Mouse (Mus musculus): ENCODE measurements around the gene Best2. TPM values are rescaled to one million over a fixed set of nuclear protein-coding genes. Genes with fewer than 3 reads are reported as not detected.

Best2 gene
- total and polyA plus RNA-seq, 2 experiments from 2014 or later: not detected

DNA sequence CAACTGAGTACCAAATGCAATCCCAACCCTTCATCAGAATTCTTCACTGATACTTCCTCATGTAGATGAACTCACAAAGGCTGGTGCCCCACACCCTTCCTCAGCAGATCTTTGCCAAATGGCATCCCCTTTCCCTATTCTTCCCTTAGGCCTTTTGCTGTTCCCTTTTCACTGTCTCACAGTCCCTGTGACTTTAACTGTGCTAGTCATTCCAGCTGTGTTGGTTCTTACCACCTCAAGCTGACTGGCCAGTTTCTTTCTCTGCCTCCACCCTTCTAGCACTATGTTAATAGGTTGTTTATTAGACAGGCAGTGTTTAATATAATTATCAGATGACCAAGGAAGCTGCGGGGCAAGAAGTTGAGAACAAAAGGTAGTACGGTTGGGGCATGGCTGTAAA lies 45.7 kb downstream of the Best2 start:
- H3K9ac ChIP-seq (replicated peaks; ENCODE audit: low read depth, low read length): peak overlapping the region; percentile 84
- peak overlapping the region; percentile 68 for H3K4me3 ChIP-seq (ENCODE audit: low read depth, low read length)

DNA sequence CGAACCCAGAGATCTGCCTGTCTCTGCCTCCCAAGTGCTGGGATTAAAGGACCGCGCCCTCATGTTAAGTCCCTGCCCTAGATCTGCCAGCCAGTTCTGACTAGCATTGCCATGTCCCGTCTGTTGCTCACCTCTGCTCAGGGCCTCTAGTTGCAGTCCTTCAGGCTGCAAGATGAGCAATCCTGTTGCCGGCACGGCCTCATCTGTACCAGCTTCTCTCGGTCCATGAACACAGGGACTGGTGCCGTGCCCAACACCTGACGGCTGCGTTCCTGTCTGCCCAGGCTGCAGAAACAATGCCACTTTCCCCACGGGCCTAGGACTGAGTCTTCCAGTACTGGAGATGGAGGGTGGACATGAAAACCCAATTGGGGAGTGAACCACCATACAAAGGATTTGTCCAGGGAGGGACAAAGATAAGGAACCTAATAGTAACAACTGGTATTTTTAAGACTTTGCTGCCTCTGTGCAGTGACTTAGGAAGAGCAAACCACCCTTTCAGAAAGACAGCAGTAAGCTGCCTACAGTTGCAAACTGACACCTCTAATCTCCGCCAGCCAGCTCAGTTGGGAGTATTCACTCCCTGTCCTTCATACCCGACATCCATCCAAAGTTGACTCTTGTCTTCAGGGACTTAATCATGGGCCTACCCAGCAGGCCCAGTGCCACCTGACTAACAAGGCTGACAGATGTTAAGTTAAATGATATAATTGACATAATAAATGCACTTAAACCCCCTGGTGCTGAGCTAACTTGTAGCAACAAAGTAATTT lies 46.6 kb downstream of the Best2 start:
- no peaks in the 10 kb centered on the region for H3K9me3 ChIP-seq (replicated peaks; ENCODE audit: control insufficient read depth, low read length)
- TF ChIP-seq EP300 (IDR thresholded peaks at IDR 0.05; ENCODE audit: low read depth) (no peak), CTCF (IDR thresholded peaks at IDR 0.05; ENCODE audit: low read depth) (no peak)
- H3K9ac ChIP-seq (replicated peaks; ENCODE audit: low read depth, low read length): no peak overlapping the region
- no peak overlapping the region for H3K4me2 ChIP-seq (ENCODE audit: low read depth, low read length)
- no peaks in the 10 kb centered on the region for H3K27me3 ChIP-seq (ENCODE audit: control insufficient read depth, insufficient read depth, low read length)
- peaks cover 20% of the 10 kb centered on the region for H3K36me3 ChIP-seq (replicated peaks; ENCODE audit: control insufficient read depth, insufficient read depth, low read length)
- DNase-seq (ENCODE audit: low spot score) (no peak), ATAC-seq (ENCODE audit: insufficient read depth, low read depth) (no peak)
- WGBS: 86% methylated on average over 13 of the region's 13 CpGs
- H3K4me3 ChIP-seq (ENCODE audit: low read depth, low read length): no peak overlapping the region
- H3K4me1 ChIP-seq (ENCODE audit: control insufficient read depth, insufficient read depth): peaks cover 30% of the 10 kb centered on the region
- peak overlapping the region; percentile 24; the same call in 1 of the 2 replicates for H3K27ac ChIP-seq (ENCODE audit: low read depth)

More for the DNA sequence above, 45.7 kb downstream of the Best2 start:
- peak overlapping the region; percentile 77 for H3K4me2 ChIP-seq (ENCODE audit: low read depth, low read length)
- H3K4me1 ChIP-seq (ENCODE audit: control insufficient read depth, insufficient read depth): peaks cover 30% of the 10 kb centered on the region
- TF ChIP-seq CTCF (IDR thresholded peaks at IDR 0.05; ENCODE audit: low read depth): no peak
- TF ChIP-seq EP300 (IDR thresholded peaks at IDR 0.05; ENCODE audit: low read depth): no peak
- DNase-seq (ENCODE audit: low spot score) (peak; percentile 33), ATAC-seq (ENCODE audit: insufficient read depth, low read depth) (no peak)
- H3K27ac ChIP-seq (ENCODE audit: low read depth): peak overlapping the region; percentile 83
- WGBS: 17% methylated on average over 2 of the region's 2 CpGs
- no peaks in the 10 kb centered on the region for H3K9me3 ChIP-seq (replicated peaks; ENCODE audit: control insufficient read depth, low read length)
- peaks cover 26% of the 10 kb centered on the region for H3K36me3 ChIP-seq (replicated peaks; ENCODE audit: control insufficient read depth, insufficient read depth, low read length)
- no peaks in the 10 kb centered on the region for H3K27me3 ChIP-seq (ENCODE audit: control insufficient read depth, insufficient read depth, low read length)

DNA sequence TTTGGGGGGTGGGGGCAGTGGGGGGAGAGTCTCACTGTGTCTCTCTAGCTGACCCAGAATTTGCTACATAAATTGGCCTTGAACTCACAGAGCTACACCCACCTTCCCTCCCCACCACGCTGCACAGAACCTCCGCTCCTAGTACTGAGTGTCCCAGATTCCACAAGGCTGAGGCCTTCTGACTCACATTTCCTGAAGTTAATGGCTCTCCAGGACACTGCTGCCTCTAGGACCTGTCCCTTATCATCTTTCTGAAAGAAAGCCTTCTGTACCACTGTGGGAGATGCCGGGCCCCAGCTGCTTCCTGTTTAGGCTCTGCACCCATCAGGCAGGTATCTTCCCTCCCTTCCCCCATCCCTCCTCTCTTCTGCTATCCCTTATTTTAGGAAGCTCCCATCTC lies 47.7 kb downstream of the Best2 start:
- H3K4me1 ChIP-seq (ENCODE audit: control insufficient read depth, insufficient read depth): peaks cover 30% of the 10 kb centered on the region
- DNase-seq (ENCODE audit: low spot score) (peak; percentile 51), ATAC-seq (ENCODE audit: insufficient read depth, low read depth) (peak; percentile 9; the same call in 1 of the 2 replicates)
- TF ChIP-seq CTCF (IDR thresholded peaks at IDR 0.05; ENCODE audit: low read depth) (no peak), EP300 (IDR thresholded peaks at IDR 0.05; ENCODE audit: low read depth) (0 out of 2 replicates have a peak, but pooled peaks have one; percentile 15)
- H3K9me3 ChIP-seq (replicated peaks; ENCODE audit: control insufficient read depth, low read length): no peaks in the 10 kb centered on the region
- H3K27me3 ChIP-seq (ENCODE audit: control insufficient read depth, insufficient read depth, low read length): no peaks in the 10 kb centered on the region
- H3K36me3 ChIP-seq (replicated peaks; ENCODE audit: control insufficient read depth, insufficient read depth, low read length): peaks cover 10% of the 10 kb centered on the region
- no peak overlapping the region for H3K4me3 ChIP-seq (ENCODE audit: low read depth, low read length)
- H3K4me2 ChIP-seq (ENCODE audit: low read depth, low read length): peak overlapping the region; percentile 27; the same call in 1 of the 2 replicates
- H3K27ac ChIP-seq (ENCODE audit: low read depth): peak overlapping the region; percentile 71
- no peak overlapping the region for H3K9ac ChIP-seq (replicated peaks; ENCODE audit: low read depth, low read length)
- 33% methylated on average over 3 of the region's 3 CpGs for WGBS

DNA sequence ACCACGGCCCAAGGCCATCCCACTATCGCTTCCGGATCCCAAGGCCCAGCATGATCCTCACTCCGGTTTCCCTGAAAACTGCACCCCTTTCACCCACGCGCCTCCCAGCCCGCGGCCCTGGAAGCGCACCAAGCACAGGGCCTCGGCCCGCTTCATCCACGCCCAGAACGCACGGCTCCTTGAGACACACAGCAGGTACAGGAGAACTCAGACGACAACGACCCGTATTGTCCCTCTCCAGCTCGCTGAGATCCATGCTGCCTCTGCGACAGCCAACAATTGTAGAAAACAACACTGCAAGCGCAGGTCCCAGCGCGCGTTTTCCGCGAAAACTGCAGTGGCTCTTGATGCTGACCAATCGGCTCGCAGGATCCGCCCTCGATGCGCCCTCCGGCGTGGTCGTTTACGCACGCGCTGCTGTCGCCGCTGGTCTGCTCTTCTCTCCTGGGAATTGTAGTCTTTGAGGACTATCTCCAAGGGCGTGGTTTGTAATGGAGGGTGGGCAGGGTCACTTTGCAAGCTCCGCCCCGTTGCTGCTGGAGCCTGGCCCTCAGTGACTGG lies 48.5 kb downstream of the Best2 start:
- peak overlapping the region; percentile 92 for H3K4me2 ChIP-seq (ENCODE audit: low read depth, low read length)
- under 1% methylated on average over 41 of the region's 41 CpGs for WGBS
- H3K4me3 ChIP-seq (ENCODE audit: low read depth, low read length): peak overlapping the region; percentile 68
- H3K9me3 ChIP-seq (replicated peaks; ENCODE audit: control insufficient read depth, low read length): no peaks in the 10 kb centered on the region
- TF ChIP-seq EP300 (IDR thresholded peaks at IDR 0.05; ENCODE audit: low read depth) (no peak), CTCF (IDR thresholded peaks at IDR 0.05; ENCODE audit: low read depth) (0 out of 2 replicates have a peak, but pooled peaks have one; percentile 8)
- DNase-seq (ENCODE audit: low spot score) (peak; percentile 98), ATAC-seq (ENCODE audit: insufficient read depth, low read depth) (peak; percentile 90)
- H3K4me1 ChIP-seq (ENCODE audit: control insufficient read depth, insufficient read depth): peaks cover 28% of the 10 kb centered on the region
- H3K9ac ChIP-seq (replicated peaks; ENCODE audit: low read depth, low read length): peak overlapping the region; percentile 54
- H3K27me3 ChIP-seq (ENCODE audit: control insufficient read depth, insufficient read depth, low read length): no peaks in the 10 kb centered on the region
- H3K27ac ChIP-seq (ENCODE audit: low read depth): peak overlapping the region; percentile 71
- 0 out of 2 replicates have a peak, but pooled peaks cover 3% of the 10 kb centered on the region for H3K36me3 ChIP-seq (replicated peaks; ENCODE audit: control insufficient read depth, insufficient read depth, low read length)

DNA sequence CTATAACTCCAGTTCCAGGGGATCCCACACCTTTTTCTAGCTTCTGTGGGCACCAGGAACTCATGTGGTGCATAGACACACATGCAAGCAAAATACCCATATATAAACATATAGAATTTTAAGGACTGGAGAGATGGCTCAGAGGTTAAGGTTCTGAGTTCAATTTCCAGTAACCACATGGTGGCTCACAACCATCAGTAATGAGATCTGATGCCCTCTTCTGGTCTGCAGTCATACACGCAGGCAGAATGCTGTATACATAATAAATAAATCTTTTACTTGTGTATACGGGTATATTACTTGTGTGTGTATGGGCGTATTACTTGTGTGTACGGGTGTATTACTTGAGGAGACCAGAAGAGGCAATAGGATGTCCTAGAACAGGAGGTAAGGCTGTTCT lies 50.4 kb downstream of the Best2 start:
- no peak overlapping the region for H3K9ac ChIP-seq (replicated peaks; ENCODE audit: low read depth, low read length)
- no peak for DNase-seq (ENCODE audit: low spot score)
- H3K9me3 ChIP-seq (replicated peaks; ENCODE audit: control insufficient read depth, low read length): no peaks in the 10 kb centered on the region
- H3K4me2 ChIP-seq (ENCODE audit: low read depth, low read length): no peak overlapping the region
- no peak for TF ChIP-seq CTCF (IDR thresholded peaks at IDR 0.05; ENCODE audit: low read depth)
- TF ChIP-seq EP300 (IDR thresholded peaks at IDR 0.05; ENCODE audit: low read depth): no peak
- H3K27ac ChIP-seq (ENCODE audit: low read depth): no peak overlapping the region
- no peaks in the 10 kb centered on the region for H3K27me3 ChIP-seq (ENCODE audit: control insufficient read depth, insufficient read depth, low read length)
- 85% methylated on average over 4 of the region's 4 CpGs for WGBS
- H3K4me3 ChIP-seq (ENCODE audit: low read depth, low read length): no peak overlapping the region
- peaks cover 21% of the 10 kb centered on the region for H3K4me1 ChIP-seq (ENCODE audit: control insufficient read depth, insufficient read depth)
- no peak for ATAC-seq (ENCODE audit: insufficient read depth, low read depth)
- 0 out of 2 replicates have a peak, but pooled peaks cover 3% of the 10 kb centered on the region for H3K36me3 ChIP-seq (replicated peaks; ENCODE audit: control insufficient read depth, insufficient read depth, low read length)

All from heart, postnatal 0 days (tissue).